Mouse (Mus musculus) granulocyte monocyte progenitor cell, adult 5-6 weeks (primary cell): ENCODE data around the gene Timm13. TPM values are rescaled to one million over a fixed set of nuclear protein-coding genes. Genes with fewer than 3 reads are reported as not detected.

Experiments
- ATAC-seq: replicated peaks from 2 replicates; pipeline ENCODE4 v1.8.0; 2016; ENCODE audit warnings: mild to moderate bottlenecking, moderate TSS enrichment, inconsistent platforms; ENCODE audit not compliant: poor library complexity, severe bottlenecking
- total RNA-seq, 2 experiments: library from RNA; stranded (forward) in 1 of 2; stranded (reverse) in 1 of 2; fragments of 200-712, 200-1000 nt in 1 of 2; fragments of >200 nt in 1 of 2; fragmentation: Nextera tagmentation in 1 of 2; gene quantifications; 2 replicates each; pipeline ENCODE4 v1.2.3; 2014 to 2017

Timm13 gene
- 145 and 158 TPM in 2 replicates for total RNA-seq (2014; fragmentation: Nextera tagmentation)
- 38.2 and 50.4 TPM in 2 replicates for total RNA-seq (2017)

- peak; percentile 94 for ATAC-seq
Observed at GRCm38 (mm10) chr10:80900318-80901247, at the start of gene Timm13. Timm13 (minus strand) TSS chr10:80900969.

- no peak for ATAC-seq
Observed at GRCm38 (mm10) chr10:80950314-80950713, 49.5 kb upstream of the Timm13 start.

GRCm38 (mm10) chr10:80949081-80949480 is 48.3 kb upstream of the Timm13 start:
- no peak for ATAC-seq

GRCm38 (mm10) chr10:80948570-80948969 is 47.8 kb upstream of the Timm13 start:
- peak; percentile 60 for ATAC-seq

GRCm38 (mm10) chr10:80947802-80948201 is 47.0 kb upstream of the Timm13 start:
- no peak for ATAC-seq

GRCm38 (mm10) chr10:80946684-80947437 is 46.1 kb upstream of the Timm13 start:
- ATAC-seq, result no peak

- 0 out of 2 replicates have a peak, but pooled peaks have one; percentile 34 for ATAC-seq
Observed at GRCm38 (mm10) chr10:80944231-80944630, 43.5 kb upstream of the Timm13 start.

- ATAC-seq, result no peak
Observed at GRCm38 (mm10) chr10:80943701-80944100, 42.9 kb upstream of the Timm13 start.

- peak; percentile 53 for ATAC-seq
Observed at GRCm38 (mm10) chr10:80942919-80943318, 42.1 kb upstream of the Timm13 start.

- ATAC-seq, result no peak
Observed at GRCm38 (mm10) chr10:80940988-80941347, 40.2 kb upstream of the Timm13 start.

- peak; percentile 35 for ATAC-seq
Observed at GRCm38 (mm10) chr10:80940320-80940987, 39.7 kb upstream of the Timm13 start.

GRCm38 (mm10) chr10:80939671-80940070 is 38.9 kb upstream of the Timm13 start:
- ATAC-seq, result peak; percentile 40

GRCm38 (mm10) chr10:80938831-80939550 is 38.2 kb upstream of the Timm13 start:
- peak; percentile 30 for ATAC-seq

GRCm38 (mm10) chr10:80937646-80938045 is 36.9 kb upstream of the Timm13 start:
- ATAC-seq, result no peak

GRCm38 (mm10) chr10:80936810-80937164 is 36.0 kb upstream of the Timm13 start:
- no peak for ATAC-seq

GRCm38 (mm10) chr10:80936135-80936809 is 35.5 kb upstream of the Timm13 start:
- ATAC-seq, result no peak

- no peak for ATAC-seq
Observed at GRCm38 (mm10) chr10:80935698-80936097, 34.9 kb upstream of the Timm13 start.

- peak; percentile 31 for ATAC-seq
Observed at GRCm38 (mm10) chr10:80935241-80935640, 34.5 kb upstream of the Timm13 start.
